Mouse (Mus musculus) MEL (cell line): ENCODE measurements at regions not wholly inside any gene's neighbourhood (a gene's known extent, or its start where the extent isn't known, plus 50 kb on each side); places are given as distances from the start of the nearest gene placed in this dataset.

Source experiments
- TAL1 ChIP-seq: IDR thresholded peaks from 2 replicates; pipeline ENCODE4 v1.6.1; 2012; ENCODE audit warnings: mild to moderate bottlenecking, inconsistent platforms, low read length, moderate library complexity, mixed read lengths
- ZMIZ1 ChIP-seq: IDR thresholded peaks from 2 replicates; pipeline ENCODE4 v1.6.1; 2012; ENCODE audit warnings: low read depth, mild to moderate bottlenecking, inconsistent platforms, low read length, improper control_type of control experiment, moderate library complexity

- TF ChIP-seq TAL1 (no peak), ZMIZ1 (no peak)
These were observed 138.1 kb downstream of the Sox9 start for GRCm38 (mm10) chr11:112920131-112920530.
